Mouse (Mus musculus) forebrain, embryonic 11.5 days (tissue): ENCODE measurements around the gene Mettl18. TPM values are rescaled to one million over a fixed set of nuclear protein-coding genes. Genes with fewer than 3 reads are reported as not detected.
"Not testable (repeated sequence)": the region's sequence is repeated elsewhere in the genome, so short reads cannot be mapped to it uniquely, and the experiment has no call there.

ENCODE experiments used
- ATAC-seq: fragments of 200-750 bp; cut with Nextera tagmentation; replicated peaks from 2 replicates; pipeline ENCODE4 v1.8.0; 2017; ENCODE audit warnings: moderate TSS enrichment; ENCODE audit not compliant: low FRiP score
- DNase-seq: peaks from one replicate; pipeline ENCODE4 v3.0.0-alpha.2; 2017; ENCODE audit warnings: low spot score
- H3K27ac ChIP-seq: fragments of 300-500 bp; sonication (generic); 2 replicates; pipeline ENCODE4 v1.5.1; 2014; ENCODE audit warnings: low read depth, low read length
- H3K27me3 ChIP-seq: fragments of 300-500 bp; sonication (generic); 2 replicates; pipeline ENCODE4 v1.6.1; 2014; ENCODE audit warnings: mild to moderate bottlenecking, low read length, mixed read lengths; ENCODE audit not compliant: control insufficient read depth, insufficient read depth
- H3K36me3 ChIP-seq: fragments of 300-500 bp; sonication (generic); 2 replicates; pipeline ENCODE4 v1.6.1; 2014; ENCODE audit warnings: mild to moderate bottlenecking, low read length, moderate library complexity, mixed read lengths; ENCODE audit not compliant: control insufficient read depth, insufficient read depth
- H3K4me1 ChIP-seq: fragments of 300-500 bp; sonication (generic); replicated peaks from 2 replicates; pipeline ENCODE4 v1.6.1; 2014; ENCODE audit warnings: low read length, mixed read lengths; ENCODE audit not compliant: control insufficient read depth, insufficient read depth
- H3K4me2 ChIP-seq: fragments of 300-500 bp; sonication (generic); 2 replicates; pipeline ENCODE4 v1.6.1; 2014; ENCODE audit warnings: low read depth, mild to moderate bottlenecking, low read length, moderate library complexity, mixed read lengths; ENCODE audit not compliant: severe bottlenecking
- H3K4me3 ChIP-seq: fragments of 300-500 bp; sonication (generic); 2 replicates; pipeline ENCODE4 v1.5.1; 2014; ENCODE audit warnings: low read depth, low read length
- H3K9ac ChIP-seq: fragments of 300-500 bp; sonication (generic); 2 replicates; pipeline ENCODE4 v1.6.1; 2014; ENCODE audit warnings: low read length
- H3K9me3 ChIP-seq: fragments of 300-500 bp; sonication (generic); 2 replicates; pipeline ENCODE4 v1.6.1; 2016; ENCODE audit warnings: low read length, mixed read lengths; ENCODE audit not compliant: control insufficient read depth
- WGBS: fragments of 180-500 bp; shearing (Covaris S2); extraction: QIAGEN DNeasy Blood & Tissue Kit; methylation state at CpG from one replicate; pipeline ENCODE4 v1.1.7; 2014; 5-methylcytosine and 5-hydroxymethylcytosine counted together
- polyA plus RNA-seq: library from polyadenylated mRNA; unstranded; fragments of >200 nt; fragmentation: Nextera tagmentation; extraction: Ambion mirVana; gene quantifications from 2 replicates; pipeline ENCODE4 v1.2.1, GENCODE M21; 2014

Gene Mettl18
- polyA plus RNA-seq, 1 experiment from 2014 or later = 12.1 TPM

DNA sequence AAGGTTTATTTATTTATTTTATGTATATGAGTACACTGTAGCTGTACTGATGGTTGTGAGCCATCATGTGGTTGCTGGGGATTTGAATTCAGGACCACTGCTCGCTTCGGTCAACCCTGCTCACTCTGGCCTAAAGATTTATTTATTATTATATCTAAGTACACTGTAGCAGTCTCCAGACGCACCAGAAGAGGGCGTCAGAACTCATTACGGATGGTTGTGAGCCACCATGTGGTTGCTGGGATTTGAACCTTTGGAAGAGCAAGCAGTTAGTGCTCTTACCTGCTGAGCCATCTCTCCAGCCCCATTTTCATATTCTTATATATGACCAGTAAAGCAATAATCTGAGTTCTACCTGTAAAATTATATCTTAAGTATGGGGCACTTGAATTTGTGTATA lies 27.4 kb downstream of the Mettl18 start:
- 85% methylated on average over 5 of the region's 5 CpGs for WGBS
- H3K4me2 ChIP-seq, H3K4me3 ChIP-seq, DNase-seq, H3K9ac ChIP-seq, H3K36me3 ChIP-seq, H3K9me3 ChIP-seq, H3K27me3 ChIP-seq, H3K27ac ChIP-seq, ATAC-seq, H3K4me1 ChIP-seq: not testable (repeated sequence)

- Histone ChIP-seq H3K27me3 (no peaks in the 10 kb centered on the region), H3K4me1 (no peaks in the 10 kb centered on the region), H3K9ac (no peak overlapping the region), H3K36me3 (no peaks in the 10 kb centered on the region), H3K4me2 (no peak overlapping the region), H3K9me3 (no peaks in the 10 kb centered on the region), H3K4me3 (no peak overlapping the region), H3K27ac (no peak overlapping the region)
- 92% methylated on average over 4 of the region's 4 CpGs for WGBS
- ATAC-seq = no peak
- no peak for DNase-seq
These were observed 31.0 kb downstream of the Mettl18 start for GRCm38 (mm10) chr1:164025685-164026084.

- 56% methylated on average over 5 of the region's 5 CpGs for WGBS
- H3K9me3 ChIP-seq = no peaks in the 10 kb centered on the region
- H3K4me2 ChIP-seq = no peak overlapping the region
- no peak overlapping the region for H3K9ac ChIP-seq
- H3K4me3 ChIP-seq = no peak overlapping the region
- H3K27me3 ChIP-seq = no peaks in the 10 kb centered on the region
- DNase-seq (no peak), ATAC-seq (no peak)
- no peak overlapping the region for H3K27ac ChIP-seq
- H3K36me3 ChIP-seq = no peaks in the 10 kb centered on the region
- no peaks in the 10 kb centered on the region for H3K4me1 ChIP-seq
These were observed 32.7 kb downstream of the Mettl18 start for GRCm38 (mm10) chr1:164027416-164027815.

- WGBS = 76% methylated on average over 10 of the region's 10 CpGs
- Histone ChIP-seq H3K36me3 (no peaks in the 10 kb centered on the region), H3K27ac (no peak overlapping the region), H3K9me3 (no peaks in the 10 kb centered on the region), H3K4me1 (no peaks in the 10 kb centered on the region), H3K4me2 (no peak overlapping the region), H3K4me3 (no peak overlapping the region), H3K27me3 (no peaks in the 10 kb centered on the region), H3K9ac (no peak overlapping the region)
- ATAC-seq = no peak
- DNase-seq = no peak
These were observed 45.9 kb downstream of the Mettl18 start for GRCm38 (mm10) chr1:164040385-164041135.

DNA sequence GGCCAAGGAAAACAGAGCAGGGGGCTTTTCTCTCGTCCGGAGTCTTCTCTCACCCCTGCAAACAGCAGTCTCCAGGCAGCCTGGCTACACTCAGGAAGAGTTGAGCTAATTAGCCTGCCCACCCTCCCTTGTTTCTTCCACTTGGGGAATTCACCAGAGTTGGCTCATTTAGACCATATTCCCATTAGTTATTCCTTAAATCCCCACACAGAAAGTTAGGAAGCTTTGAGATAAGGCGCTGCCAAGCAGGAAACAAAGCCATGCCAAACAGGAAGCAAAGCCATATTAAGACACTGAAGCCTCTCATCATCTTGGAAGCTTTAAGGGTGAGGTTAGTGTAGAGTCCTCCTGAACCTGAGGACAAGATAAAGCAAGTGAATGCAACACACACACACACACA lies 48.9 kb downstream of the Mettl18 start:
- DNase-seq (no peak), ATAC-seq (no peak)
- 52% methylated on average over 3 of the region's 3 CpGs for WGBS

More for the DNA sequence above, 48.9 kb downstream of the Mettl18 start:
- Histone ChIP-seq H3K27me3 (no peaks in the 10 kb centered on the region), H3K4me2 (no peak overlapping the region), H3K36me3 (no peaks in the 10 kb centered on the region), H3K27ac (no peak overlapping the region), H3K9ac (no peak overlapping the region), H3K4me3 (no peak overlapping the region), H3K9me3 (no peaks in the 10 kb centered on the region), H3K4me1 (no peaks in the 10 kb centered on the region)

Other genes with a start within 250 kb of the Mettl18 start
- 45.1 and 49.1 TPM in 2 replicates for gene Kifap3, start 215.3 kb upstream of the Mettl18 start, polyA plus RNA-seq
- 20.1 and 21.3 TPM in 2 replicates for gene Scyl3, start 65.8 kb upstream of the Mettl18 start, polyA plus RNA-seq
- 38.4 and 41.2 TPM in 2 replicates for gene BC055324, start 93 bp upstream of the Mettl18 start, polyA plus RNA-seq
- gene Sele, start 53.3 kb downstream of the Mettl18 start, polyA plus RNA-seq = not detected in 2 replicates
- gene Sell, start 67.1 kb downstream of the Mettl18 start, polyA plus RNA-seq = not detected in 2 replicates
- not detected in 2 replicates for gene Selp, start 120.4 kb downstream of the Mettl18 start, polyA plus RNA-seq
- gene F5, start 156.9 kb downstream of the Mettl18 start, polyA plus RNA-seq = 0.19 and 0.43 TPM in 2 replicates